ENCODE assay signal across 16 mouse cellular contexts in genomic region chr4:31608811-31609210, GRCm38 (mm10).
DNase-seq lines count a peak whose midpoint lies in the region; ATAC-seq and TF ChIP-seq lines count a peak whose summit lies in the region.
"Had no signal": no experiment of that assay in that cellular context is flagged by ENCODE, and none has a peak within 500 bp of the region (broad histone marks: within the 10 kb centered on the region; RNA-seq: fewer than 3 reads in every experiment).

No protein-coding gene starts in this region.

- no peak overlapping the region for H3K27ac ChIP-seq in forebrain, postnatal 0 days (ENCODE audit: low read depth, low read length)
- H3K27ac ChIP-seq in forebrain, embryonic 11.5 days (ENCODE audit: low read depth, low read length): no peak overlapping the region
- no peak overlapping the region for H3K27ac ChIP-seq in cerebellum, adult 2 months (ENCODE audit: insufficient read depth, low read length)
- H3K27ac ChIP-seq in liver, embryonic 11.5 days (ENCODE audit: low read depth, low read length): no peak overlapping the region
- no peak overlapping the region for H3K27ac ChIP-seq in hindbrain, embryonic 16.5 days (ENCODE audit: low read depth, low read length)
- H3K27ac ChIP-seq: limb, embryonic 15.5 days; neural tube, embryonic 13.5 days had no signal

- no peaks in the 10 kb centered on the region for H3K36me3 ChIP-seq in forebrain, postnatal 0 days (ENCODE audit: insufficient read depth)
- no peaks in the 10 kb centered on the region for H3K36me3 ChIP-seq in forebrain, embryonic 11.5 days (ENCODE audit: control insufficient read depth, insufficient read depth, low read length)
- H3K36me3 ChIP-seq in liver, embryonic 11.5 days (ENCODE audit: control insufficient read depth, insufficient read depth, low read length): no peaks in the 10 kb centered on the region
- no peaks in the 10 kb centered on the region for H3K36me3 ChIP-seq in hindbrain, embryonic 16.5 days (ENCODE audit: control insufficient read depth, insufficient read depth, low read length)
- H3K36me3 ChIP-seq: limb, embryonic 15.5 days; neural tube, embryonic 13.5 days had no signal

- ATAC-seq in forebrain, postnatal 0 days: peak; percentile 65
- ATAC-seq in forebrain, embryonic 11.5 days (replicated peaks; ENCODE audit: low FRiP score): no peak
- ATAC-seq in frontal cortex, adult (ENCODE audit: low TSS enrichment): peak; percentile 93
- no peak for ATAC-seq in liver, embryonic 11.5 days (replicated peaks; ENCODE audit: low FRiP score)
- no peak for ATAC-seq in hindbrain, embryonic 16.5 days

- H3K4me3 ChIP-seq in forebrain, postnatal 0 days (ENCODE audit: low read depth, low read length): no peak overlapping the region
- no peak overlapping the region for H3K4me3 ChIP-seq in forebrain, embryonic 11.5 days (ENCODE audit: low read depth, low read length)
- H3K4me3 ChIP-seq in cerebellum, adult 2 months (replicated peaks; ENCODE audit: insufficient read depth, low read depth, low read length): no peak overlapping the region
- no peak overlapping the region for H3K4me3 ChIP-seq in liver, embryonic 11.5 days (ENCODE audit: low read depth, low read length)
- no peak overlapping the region for H3K4me3 ChIP-seq in hindbrain, embryonic 16.5 days (ENCODE audit: low read length)
- H3K4me3 ChIP-seq in lung, adult 2 months (replicated peaks; ENCODE audit: extremely low read depth, low read depth, low read length): no peak overlapping the region
- H3K4me3 ChIP-seq: erythroblast, embryonic 14.5 days; limb, embryonic 15.5 days; megakaryocyte, embryonic 14.5 days; neural tube, embryonic 13.5 days had no signal

- H3K4me1 ChIP-seq in forebrain, postnatal 0 days (ENCODE audit: insufficient read depth): no peaks in the 10 kb centered on the region
- peaks cover 12% of the 10 kb centered on the region; the same call in 1 of the 2 replicates for H3K4me1 ChIP-seq in forebrain, embryonic 11.5 days (replicated peaks; ENCODE audit: control insufficient read depth, insufficient read depth, low read length)
- no peaks in the 10 kb centered on the region for H3K4me1 ChIP-seq in cerebellum, adult 2 months (ENCODE audit: control insufficient read depth, insufficient read depth, low read length)
- no peaks in the 10 kb centered on the region for H3K4me1 ChIP-seq in liver, embryonic 11.5 days (replicated peaks; ENCODE audit: control insufficient read depth, insufficient read depth, low read length)
- H3K4me1 ChIP-seq in hindbrain, embryonic 16.5 days (ENCODE audit: control insufficient read depth, insufficient read depth, low read depth, low read length): peaks cover 4% of the 10 kb centered on the region
- no peaks in the 10 kb centered on the region for H3K4me1 ChIP-seq in lung, adult 2 months (ENCODE audit: control insufficient read depth, insufficient read depth, low read length)
- H3K4me1 ChIP-seq: megakaryocyte, embryonic 14.5 days had no signal

- H3K9me3 ChIP-seq in forebrain, postnatal 0 days (ENCODE audit: low read length): no peaks in the 10 kb centered on the region
- H3K9me3 ChIP-seq in forebrain, embryonic 11.5 days (ENCODE audit: control insufficient read depth, low read length): no peaks in the 10 kb centered on the region; the same call in 1 of the 2 replicates
- no peaks in the 10 kb centered on the region for H3K9me3 ChIP-seq in liver, embryonic 11.5 days (ENCODE audit: control insufficient read depth, low read length)
- no peaks in the 10 kb centered on the region for H3K9me3 ChIP-seq in hindbrain, embryonic 16.5 days (ENCODE audit: control insufficient read depth, low read length)
- H3K9me3 ChIP-seq: limb, embryonic 15.5 days; neural tube, embryonic 13.5 days had no signal

- no peak overlapping the region for H3K4me2 ChIP-seq in forebrain, postnatal 0 days (ENCODE audit: low read depth)
- H3K4me2 ChIP-seq in forebrain, embryonic 11.5 days (ENCODE audit: low read depth, low read length, severe bottlenecking): no peak overlapping the region
- H3K4me2 ChIP-seq in liver, embryonic 11.5 days: no peak overlapping the region
- H3K4me2 ChIP-seq in hindbrain, embryonic 16.5 days (ENCODE audit: low read length): no peak overlapping the region
- H3K4me2 ChIP-seq: heart, embryonic 11.5 days; limb, embryonic 15.5 days; neural tube, embryonic 13.5 days had no signal

- DNase-seq in forebrain, postnatal 0 days: peak; percentile 74
- DNase-seq in forebrain, embryonic 11.5 days (ENCODE audit: low spot score): no peak
- peak; percentile 38 to 68 for DNase-seq in cerebellum, adult 2 months
- peak; percentile 67 to 75 for DNase-seq in right cerebral cortex, postnatal 10 days (ENCODE audit: low spot score in 2 of 2)
- no peak for DNase-seq in liver, embryonic 11.5 days (ENCODE audit: low spot score)
- DNase-seq in lung, adult 2 months: no peak
- DNase-seq: gastrocnemius, postnatal 10 days; heart, postnatal 4 days; thymus, postnatal 14 days had no signal

- no peak for TF ChIP-seq POLR2A in cerebellum, adult 2 months (IDR thresholded peaks at IDR 0.05; ENCODE audit: borderline replicate concordance, insufficient read depth, low read length)
- TF ChIP-seq POLR2A in lung, adult 2 months (IDR thresholded peaks at IDR 0.05; ENCODE audit: borderline replicate concordance, extremely low read depth, low read depth, low read length): no peak

- no peak overlapping the region for H3K9ac ChIP-seq in forebrain, postnatal 0 days
- no peak overlapping the region for H3K9ac ChIP-seq in forebrain, embryonic 11.5 days (ENCODE audit: low read length)
- no peak overlapping the region for H3K9ac ChIP-seq in liver, embryonic 11.5 days (ENCODE audit: low read depth, low read length)
- no peak overlapping the region for H3K9ac ChIP-seq in hindbrain, embryonic 16.5 days (ENCODE audit: low read depth, low read length)
- H3K9ac ChIP-seq: limb, embryonic 15.5 days; neural tube, embryonic 13.5 days had no signal

- TF ChIP-seq CTCF in forebrain, postnatal 0 days (IDR thresholded peaks at IDR 0.05; ENCODE audit: low read depth): no peak
- TF ChIP-seq CTCF in cerebellum, adult 2 months (IDR thresholded peaks at IDR 0.05; ENCODE audit: borderline replicate concordance, insufficient read depth, low read depth, low read length): no peak
- TF ChIP-seq CTCF in lung, adult 2 months (IDR thresholded peaks at IDR 0.05; ENCODE audit: insufficient read depth, low read length): no peak

- WGBS in forebrain, postnatal 0 days: 54% methylated on average over 8 of the region's 8 CpGs
- 90% methylated on average over 8 of the region's 8 CpGs for WGBS in forebrain, embryonic 11.5 days
- 11% methylated on average over 8 of the region's 8 CpGs for WGBS in cerebellum, adult 2 months
- WGBS in liver, embryonic 11.5 days: 74% methylated on average over 8 of the region's 8 CpGs
- 81% methylated on average over 8 of the region's 8 CpGs for WGBS in hindbrain, embryonic 16.5 days
- WGBS in lung, adult 2 months: 69% methylated on average over 8 of the region's 8 CpGs

- H3K27me3 ChIP-seq in forebrain, postnatal 0 days (ENCODE audit: insufficient read depth, low read length): no peaks in the 10 kb centered on the region
- no peaks in the 10 kb centered on the region for H3K27me3 ChIP-seq in forebrain, embryonic 11.5 days (ENCODE audit: control insufficient read depth, insufficient read depth, low read length)
- H3K27me3 ChIP-seq in cerebellum, adult 2 months (ENCODE audit: control insufficient read depth, insufficient read depth, low read length): no peaks in the 10 kb centered on the region
- no peaks in the 10 kb centered on the region for H3K27me3 ChIP-seq in liver, embryonic 11.5 days (replicated peaks; ENCODE audit: control insufficient read depth, insufficient read depth, low read length)
- no peaks in the 10 kb centered on the region for H3K27me3 ChIP-seq in hindbrain, embryonic 16.5 days (replicated peaks; ENCODE audit: control insufficient read depth, insufficient read depth, low read length)
- H3K27me3 ChIP-seq: limb, embryonic 15.5 days; megakaryocyte, embryonic 14.5 days; neural tube, embryonic 13.5 days had no signal

Comparison
In these comparisons a context has a peak if more than half of its experiments do, and no peak if none do; other contexts are left out.
1. ATAC-seq: peak in forebrain, postnatal 0 days (single experiment) and frontal cortex, adult (single experiment); none in forebrain, embryonic 11.5 days (single experiment), liver, embryonic 11.5 days (single experiment) and hindbrain, embryonic 16.5 days (single experiment).
2. DNase-seq: peak in forebrain, postnatal 0 days (single experiment), cerebellum, adult 2 months (2 of 2) and right cerebral cortex, postnatal 10 days (2 of 2); none in forebrain, embryonic 11.5 days (single experiment), liver, embryonic 11.5 days (single experiment) and lung, adult 2 months (single experiment).